Mouse (Mus musculus): ENCODE measurements at regions not wholly inside any gene's neighbourhood (a gene's known extent, or its start where the extent isn't known, plus 50 kb on each side); places are given as distances from the start of the nearest gene placed in this dataset.

DNA sequence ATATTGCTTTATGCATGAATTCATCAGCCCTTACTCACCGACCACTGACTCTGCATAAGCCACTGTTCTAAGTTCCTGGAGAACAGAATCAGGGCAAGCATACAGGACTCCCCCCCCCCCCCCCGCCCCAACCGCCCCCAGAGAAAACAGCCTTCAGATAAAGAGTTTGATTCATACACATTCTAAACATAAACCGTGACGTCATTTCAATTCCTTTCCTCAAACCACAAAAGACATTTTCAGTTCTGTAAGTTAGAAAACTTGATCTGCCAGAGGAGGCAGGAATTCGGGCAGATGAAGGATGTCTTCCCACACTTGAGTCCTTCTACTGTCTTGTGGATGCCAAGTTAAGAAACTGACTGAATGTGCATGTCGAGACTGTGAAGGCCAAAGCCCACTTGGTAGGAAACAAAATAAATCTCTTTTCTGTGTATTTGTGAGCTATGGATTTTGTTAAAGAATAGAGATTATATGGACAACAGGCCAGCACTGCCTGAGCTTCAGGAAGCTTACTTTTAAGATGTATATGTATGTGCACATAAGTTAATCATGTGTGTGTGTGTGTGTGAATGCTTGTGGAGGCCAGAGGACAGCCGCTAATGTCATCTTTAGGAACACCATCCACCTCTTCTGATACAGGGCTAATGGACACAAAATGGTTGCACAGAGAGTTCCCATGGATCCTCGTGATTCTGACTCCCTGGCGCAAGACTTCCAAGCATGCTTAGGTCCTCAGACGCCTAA is 202.4 kb downstream of the Sox4 start:
- no peak for ATAC-seq (ENCODE audit: insufficient number of reproducible peaks, insufficient read depth, low FRiP score, low TSS enrichment, low read depth)
- Histone ChIP-seq H3K27ac (no peak overlapping the region), H3K9me3 (no peaks in the 10 kb centered on the region), H3K4me2 (no peak overlapping the region), H3K4me3 (replicated peaks) (no peak overlapping the region), H3K4me1 (replicated peaks) (peaks cover 21% of the 10 kb centered on the region), H3K36me3 (peaks cover 2% of the 10 kb centered on the region; the same call in 1 of the 2 replicates), H3K27me3 (no peaks in the 10 kb centered on the region), H3K9ac (replicated peaks) (no peak overlapping the region)
- 90% methylated on average over 11 of the region's 11 CpGs for WGBS

DNA sequence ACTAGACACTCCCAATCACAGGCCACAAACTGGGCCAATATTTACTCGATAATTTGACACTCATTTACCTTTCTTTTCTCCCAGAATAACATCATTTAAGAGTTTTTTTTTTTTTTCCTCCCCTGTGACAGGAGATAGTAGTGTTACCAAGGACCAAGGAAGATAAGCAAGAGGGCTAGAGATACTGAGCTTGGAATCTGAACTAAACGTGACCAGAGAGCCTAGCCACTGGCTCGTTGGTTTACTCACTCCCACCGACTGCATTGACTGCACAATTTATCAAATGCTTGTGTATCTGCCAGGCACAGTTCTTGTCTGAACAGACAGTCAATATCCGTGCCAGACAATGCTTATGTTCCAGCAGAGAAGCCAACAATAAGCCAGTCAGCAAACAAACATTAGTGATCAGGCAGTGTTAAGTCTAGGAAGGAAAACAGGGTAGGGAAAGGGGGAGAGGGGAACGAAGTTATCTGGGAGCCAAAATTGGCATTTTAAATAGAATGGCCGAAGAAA is 213.3 kb downstream of the Sox4 start:
- H3K4me1 ChIP-seq (replicated peaks) = peaks cover 27% of the 10 kb centered on the region
- no peak overlapping the region for H3K4me2 ChIP-seq
- H3K9ac ChIP-seq (replicated peaks) = no peak overlapping the region
- no peak for ATAC-seq (ENCODE audit: insufficient number of reproducible peaks, insufficient read depth, low FRiP score, low TSS enrichment, low read depth)
- no peaks in the 10 kb centered on the region for H3K27me3 ChIP-seq
- no peaks in the 10 kb centered on the region for H3K9me3 ChIP-seq
- no peak overlapping the region for H3K4me3 ChIP-seq (replicated peaks)
- no peak overlapping the region for H3K27ac ChIP-seq
- WGBS = 75% methylated on average over 7 of the region's 7 CpGs
- H3K36me3 ChIP-seq = no peaks in the 10 kb centered on the region

DNA sequence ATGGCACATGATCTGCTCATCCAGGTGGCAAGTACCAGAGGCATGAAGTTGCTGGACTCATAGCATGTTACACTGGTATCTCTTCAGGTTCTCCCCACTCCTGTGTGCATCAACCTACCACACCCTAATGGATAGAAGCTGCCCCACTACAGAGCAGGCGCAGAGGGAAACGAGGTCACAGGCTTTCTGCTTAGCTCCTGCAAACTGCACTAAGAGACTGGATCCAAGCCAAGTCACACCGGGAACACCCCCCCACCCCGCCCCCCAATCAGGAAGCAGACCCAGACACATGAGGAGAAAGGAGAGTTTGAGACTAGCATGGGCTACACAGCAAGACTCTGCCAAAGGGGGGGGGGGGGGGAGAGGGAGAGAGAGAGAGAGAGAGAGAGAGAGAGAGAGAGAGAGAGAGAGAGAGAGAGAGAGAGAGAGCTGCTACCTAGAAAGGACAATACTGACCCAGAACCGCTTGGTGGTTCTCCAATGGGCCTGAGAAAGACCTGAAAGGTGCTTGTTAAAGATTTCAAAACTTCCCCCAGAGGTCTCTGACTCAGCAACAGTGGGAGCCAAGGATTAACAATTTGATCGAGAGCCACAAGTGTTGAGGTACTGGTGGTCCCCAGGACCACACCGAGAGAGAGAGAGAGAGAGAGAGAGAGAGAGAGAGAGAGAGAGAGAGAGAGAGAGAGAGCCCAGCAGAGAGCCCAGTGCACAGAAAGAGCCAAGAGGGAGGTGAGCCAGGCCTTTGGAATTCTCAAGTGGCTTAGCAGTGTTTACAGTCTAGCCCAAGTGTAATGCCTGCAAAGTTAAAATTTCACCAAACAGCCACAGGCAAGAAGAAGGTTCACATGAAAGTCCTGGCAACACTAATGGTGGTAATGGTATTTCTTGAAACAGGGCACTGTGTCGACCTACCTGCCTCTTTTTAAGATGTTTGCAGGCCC is 215.1 kb downstream of the Sox4 start:
- H3K4me1 ChIP-seq (replicated peaks) = peaks cover 27% of the 10 kb centered on the region
- ATAC-seq (ENCODE audit: insufficient number of reproducible peaks, insufficient read depth, low FRiP score, low TSS enrichment, low read depth) = peak; percentile 65
- no peak overlapping the region for H3K4me3 ChIP-seq (replicated peaks)
- no peaks in the 10 kb centered on the region for H3K9me3 ChIP-seq
- peak overlapping the region; percentile 70 for H3K27ac ChIP-seq
- H3K9ac ChIP-seq (replicated peaks) = no peak overlapping the region
- WGBS = 42% methylated on average over 8 of the region's 8 CpGs
- no peaks in the 10 kb centered on the region for H3K27me3 ChIP-seq
- no peaks in the 10 kb centered on the region for H3K36me3 ChIP-seq
- H3K4me2 ChIP-seq = no peak overlapping the region

DNA sequence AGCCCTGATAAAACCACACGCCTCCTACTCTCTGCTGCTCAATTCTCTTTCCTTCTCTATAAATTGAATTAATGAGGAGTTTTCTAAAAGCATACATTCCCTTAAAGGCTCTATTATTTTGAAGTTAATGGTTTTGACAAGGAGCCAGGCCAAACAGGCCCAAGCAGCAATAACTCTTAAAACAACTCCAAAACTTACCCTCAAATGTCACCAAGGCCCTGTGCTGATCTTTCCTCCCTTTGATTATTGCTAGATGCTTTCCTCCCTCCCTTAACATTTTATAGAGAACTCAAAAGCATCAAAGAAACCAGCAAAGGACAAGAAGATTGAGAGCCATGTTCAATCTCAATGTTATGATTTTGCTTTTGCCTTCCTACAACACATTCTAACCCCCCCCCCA is 221.0 kb downstream of the Sox4 start:
- no peaks in the 10 kb centered on the region for H3K36me3 ChIP-seq
- H3K4me2 ChIP-seq = no peak overlapping the region
- H3K4me3 ChIP-seq (replicated peaks) = no peak overlapping the region
- no peak for ATAC-seq (ENCODE audit: insufficient number of reproducible peaks, insufficient read depth, low FRiP score, low TSS enrichment, low read depth)
- H3K4me1 ChIP-seq (replicated peaks) = peaks cover 35% of the 10 kb centered on the region
- no peaks in the 10 kb centered on the region for H3K9me3 ChIP-seq
- 0 out of 2 replicates have a peak overlapping the region, but pooled peaks have one; percentile 31 for H3K27ac ChIP-seq
- 50% methylated on average over 1 of the region's 1 CpGs for WGBS
- no peaks in the 10 kb centered on the region for H3K27me3 ChIP-seq
- no peak overlapping the region for H3K9ac ChIP-seq (replicated peaks)

DNA sequence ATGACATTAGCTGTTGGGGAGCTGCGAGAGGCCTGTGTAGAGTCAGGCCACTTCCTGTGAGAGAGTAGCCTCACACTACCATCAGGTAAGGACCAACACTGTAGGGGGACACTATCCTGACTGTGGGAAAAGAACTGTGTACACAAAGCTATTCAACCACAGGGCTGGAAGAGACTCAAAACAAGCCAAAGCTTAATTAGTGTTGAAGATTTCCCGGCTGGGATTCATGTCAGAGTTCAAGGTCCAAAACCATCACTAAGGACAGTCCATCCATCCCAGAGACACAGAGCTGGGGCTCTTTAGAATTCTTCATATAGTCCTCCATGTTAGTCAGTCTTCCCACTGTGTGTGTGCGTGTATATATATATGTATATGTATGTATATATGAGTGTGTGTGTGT is 221.5 kb downstream of the Sox4 start:
- 86% methylated on average over 3 of the region's 3 CpGs for WGBS
- 0 out of 2 replicates have a peak overlapping the region, but pooled peaks have one; percentile 14 for H3K27ac ChIP-seq
- no peaks in the 10 kb centered on the region for H3K36me3 ChIP-seq
- H3K4me1 ChIP-seq (replicated peaks) = peaks cover 35% of the 10 kb centered on the region
- no peaks in the 10 kb centered on the region for H3K27me3 ChIP-seq
- ATAC-seq (ENCODE audit: insufficient number of reproducible peaks, insufficient read depth, low FRiP score, low TSS enrichment, low read depth) = no peak
- H3K9me3 ChIP-seq = no peaks in the 10 kb centered on the region
- H3K4me3 ChIP-seq (replicated peaks) = no peak overlapping the region
- no peak overlapping the region for H3K4me2 ChIP-seq
- no peak overlapping the region for H3K9ac ChIP-seq (replicated peaks)

DNA sequence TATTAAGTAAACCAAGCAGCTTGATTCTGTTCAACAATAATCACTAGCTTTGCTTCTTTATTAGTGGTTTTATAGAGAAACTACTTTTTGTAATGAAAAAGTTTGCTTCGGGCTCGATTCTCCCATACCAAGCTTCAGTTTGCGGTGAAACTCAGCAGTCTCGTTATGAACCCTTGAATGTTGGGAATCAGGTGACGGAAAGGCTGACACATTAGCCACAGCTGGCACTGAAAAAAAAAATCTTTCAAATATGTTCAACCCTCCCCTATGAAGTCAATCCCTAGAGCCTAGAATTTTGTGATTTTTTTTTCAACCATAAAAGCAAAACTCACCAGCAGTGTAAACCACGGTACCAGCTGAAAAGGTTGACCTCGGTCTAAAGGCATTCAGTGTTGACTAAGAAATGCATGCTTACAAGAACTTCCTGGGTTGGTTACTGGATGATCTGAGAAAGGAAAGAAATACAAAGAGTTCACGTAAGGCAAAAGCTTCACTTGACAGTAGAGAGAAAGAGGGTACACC is 223.4 kb downstream of the Sox4 start:
- no peak for ATAC-seq (ENCODE audit: insufficient number of reproducible peaks, insufficient read depth, low FRiP score, low TSS enrichment, low read depth)
- no peak overlapping the region for H3K4me3 ChIP-seq (replicated peaks)
- peak overlapping the region; percentile 47 for H3K27ac ChIP-seq
- H3K36me3 ChIP-seq = no peaks in the 10 kb centered on the region
- H3K27me3 ChIP-seq = no peaks in the 10 kb centered on the region
- no peaks in the 10 kb centered on the region for H3K9me3 ChIP-seq
- H3K9ac ChIP-seq (replicated peaks) = no peak overlapping the region
- 55% methylated on average over 8 of the region's 8 CpGs for WGBS
- peaks cover 35% of the 10 kb centered on the region for H3K4me1 ChIP-seq (replicated peaks)
- no peak overlapping the region for H3K4me2 ChIP-seq

DNA sequence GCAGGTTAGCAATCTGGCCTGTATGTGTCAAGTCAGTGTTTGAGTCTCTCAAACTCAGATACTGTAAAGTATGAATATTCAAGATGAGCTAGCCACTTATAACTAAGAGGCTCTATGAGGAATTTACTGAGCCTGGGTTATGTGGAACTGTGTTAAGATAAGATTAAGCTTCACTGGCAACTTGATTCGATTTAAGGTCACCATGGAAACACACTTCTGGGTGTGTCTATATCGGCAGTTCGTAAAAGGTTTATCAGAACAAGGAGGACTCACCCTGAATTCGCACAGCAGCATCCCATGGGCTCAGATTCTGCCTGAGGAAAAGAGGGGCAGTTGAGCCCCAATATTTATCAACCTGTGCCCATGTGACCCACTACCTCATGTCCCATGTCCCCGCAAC is 224.7 kb downstream of the Sox4 start:
- peaks cover 35% of the 10 kb centered on the region for H3K4me1 ChIP-seq (replicated peaks)
- H3K9ac ChIP-seq (replicated peaks) = no peak overlapping the region
- no peaks in the 10 kb centered on the region for H3K27me3 ChIP-seq
- H3K9me3 ChIP-seq = no peaks in the 10 kb centered on the region
- H3K36me3 ChIP-seq = no peaks in the 10 kb centered on the region
- ATAC-seq (ENCODE audit: insufficient number of reproducible peaks, insufficient read depth, low FRiP score, low TSS enrichment, low read depth) = no peak
- no peak overlapping the region for H3K4me2 ChIP-seq
- 84% methylated on average over 5 of the region's 5 CpGs for WGBS
- no peak overlapping the region for H3K27ac ChIP-seq
- H3K4me3 ChIP-seq (replicated peaks) = no peak overlapping the region

DNA sequence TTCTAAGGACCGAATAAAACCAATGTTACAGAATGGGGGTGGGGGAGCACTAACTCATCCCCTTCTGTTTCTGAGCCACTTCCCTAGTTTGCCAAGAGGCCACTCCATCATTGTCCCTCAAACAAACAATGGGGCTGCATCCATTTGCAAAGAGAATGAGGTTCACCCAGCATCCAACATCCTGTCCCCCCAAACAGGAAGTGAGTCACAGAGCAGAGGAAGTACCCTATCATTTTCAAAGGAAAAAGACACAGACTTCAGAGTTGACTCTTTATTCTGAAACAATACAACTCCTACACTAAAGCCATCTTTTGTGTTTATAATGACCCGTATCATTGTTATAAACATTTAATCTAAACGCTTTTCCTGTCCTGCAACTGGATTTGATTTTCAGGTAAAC is 229.2 kb downstream of the Sox4 start:
- Histone ChIP-seq H3K27ac (no peak overlapping the region), H3K36me3 (no peaks in the 10 kb centered on the region), H3K9me3 (no peaks in the 10 kb centered on the region), H3K4me1 (replicated peaks) (peaks cover 36% of the 10 kb centered on the region), H3K4me3 (replicated peaks) (no peak overlapping the region), H3K27me3 (no peaks in the 10 kb centered on the region), H3K4me2 (no peak overlapping the region), H3K9ac (replicated peaks) (no peak overlapping the region)
- WGBS = 87% methylated on average over 3 of the region's 3 CpGs
- no peak for ATAC-seq (ENCODE audit: insufficient number of reproducible peaks, insufficient read depth, low FRiP score, low TSS enrichment, low read depth)

DNA sequence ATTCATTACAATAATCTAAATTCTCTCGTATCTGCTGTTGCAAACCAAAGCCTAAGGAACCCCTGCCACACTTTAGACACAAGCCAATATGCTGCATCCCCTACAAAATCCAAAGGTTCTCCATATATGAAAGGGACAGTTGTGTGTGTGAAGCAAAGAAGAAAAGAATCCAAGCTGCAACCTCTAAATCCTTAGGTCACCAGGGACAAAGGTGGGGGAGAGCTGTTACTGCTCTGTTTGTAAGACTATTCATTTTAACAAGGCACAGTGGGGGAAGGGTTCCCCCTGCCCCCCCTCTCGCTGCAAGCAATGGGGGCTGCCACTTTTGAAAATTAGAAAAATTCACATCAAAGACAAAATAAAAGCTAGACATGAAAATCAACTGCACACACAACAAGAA is 231.4 kb downstream of the Sox4 start:
- WGBS = 72% methylated on average over 2 of the region's 2 CpGs
- Histone ChIP-seq H3K27ac (no peak overlapping the region; the same call in 1 of the 2 replicates), H3K9me3 (no peaks in the 10 kb centered on the region), H3K27me3 (no peaks in the 10 kb centered on the region), H3K4me2 (no peak overlapping the region), H3K4me3 (replicated peaks) (no peak overlapping the region), H3K9ac (replicated peaks) (no peak overlapping the region), H3K36me3 (no peaks in the 10 kb centered on the region), H3K4me1 (replicated peaks) (peaks cover 51% of the 10 kb centered on the region)
- ATAC-seq (ENCODE audit: insufficient number of reproducible peaks, insufficient read depth, low FRiP score, low TSS enrichment, low read depth) = no peak

DNA sequence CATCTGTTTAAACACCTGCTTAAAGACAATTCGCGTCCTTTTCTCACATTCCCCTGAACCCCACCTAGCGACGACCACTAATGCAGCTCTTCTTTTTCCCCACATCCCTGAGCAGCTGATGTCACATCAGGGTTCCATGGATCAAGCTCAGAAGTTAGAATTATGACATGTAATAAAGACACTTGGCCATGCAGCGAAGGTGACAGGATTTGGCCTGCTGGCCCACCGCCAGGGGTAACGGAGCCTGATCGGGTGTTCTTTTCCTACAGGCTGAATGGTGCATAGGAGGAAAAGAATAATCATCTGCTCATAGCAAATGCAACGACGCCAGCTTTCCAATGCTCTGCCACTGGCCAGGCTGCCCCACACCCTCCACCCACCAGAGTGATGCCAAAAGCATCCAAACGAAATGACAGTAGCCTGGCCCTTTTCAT is 231.9 kb downstream of the Sox4 start:
- Histone ChIP-seq H3K4me1 (replicated peaks) (peaks cover 52% of the 10 kb centered on the region), H3K27ac (no peak overlapping the region; the same call in 1 of the 2 replicates), H3K9ac (replicated peaks) (no peak overlapping the region), H3K27me3 (no peaks in the 10 kb centered on the region), H3K4me3 (replicated peaks) (no peak overlapping the region), H3K36me3 (no peaks in the 10 kb centered on the region), H3K9me3 (no peaks in the 10 kb centered on the region), H3K4me2 (no peak overlapping the region)
- 72% methylated on average over 11 of the region's 11 CpGs for WGBS
- no peak for ATAC-seq (ENCODE audit: insufficient number of reproducible peaks, insufficient read depth, low FRiP score, low TSS enrichment, low read depth)

DNA sequence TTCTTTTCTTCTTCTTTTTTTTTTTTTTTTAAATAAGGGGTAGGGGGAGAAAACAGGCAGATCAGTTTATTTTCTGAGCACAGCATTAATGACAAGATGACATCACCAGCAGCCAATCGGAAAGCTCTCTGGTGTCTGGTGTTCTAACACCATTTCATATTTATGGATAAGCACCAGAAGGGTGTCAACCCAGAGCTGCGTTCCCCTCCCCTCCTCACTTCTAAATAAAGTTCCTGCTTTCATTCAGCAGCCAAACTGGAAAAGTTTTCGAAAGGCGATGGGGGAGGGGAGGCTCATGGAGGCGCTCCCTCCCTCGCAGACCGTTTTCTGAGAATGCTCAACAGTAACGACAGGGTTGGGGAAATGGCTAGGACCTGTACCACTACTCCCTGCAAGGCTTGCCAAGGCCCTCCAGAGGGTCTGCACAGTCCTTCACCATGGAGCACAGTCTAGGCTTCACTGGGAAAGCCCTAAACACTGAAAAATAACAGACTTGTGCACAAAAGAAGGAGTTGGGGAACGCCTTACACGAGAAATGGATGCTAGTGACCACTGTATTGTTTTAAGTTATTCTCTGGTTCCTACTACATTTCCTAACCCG is 232.8 kb downstream of the Sox4 start:
- Histone ChIP-seq H3K27ac (peak overlapping the region; percentile 54; the same call in 1 of the 2 replicates), H3K9me3 (no peaks in the 10 kb centered on the region), H3K4me3 (replicated peaks) (no peak overlapping the region), H3K4me2 (no peak overlapping the region), H3K9ac (replicated peaks) (no peak overlapping the region), H3K36me3 (no peaks in the 10 kb centered on the region), H3K4me1 (replicated peaks) (peaks cover 54% of the 10 kb centered on the region), H3K27me3 (no peaks in the 10 kb centered on the region)
- 39% methylated on average over 11 of the region's 11 CpGs for WGBS
- no peak for ATAC-seq (ENCODE audit: insufficient number of reproducible peaks, insufficient read depth, low FRiP score, low TSS enrichment, low read depth)

All from limb, embryonic 12.5 days (tissue).